Mouse (Mus musculus) T-helper 1 cell (primary cell): ENCODE measurements at regions not wholly inside any gene's neighbourhood (a gene's known extent, or its start where the extent isn't known, plus 50 kb on each side); places are given as distances from the start of the nearest gene placed in this dataset.
"Not testable (repeated sequence)": the region's sequence is repeated elsewhere in the genome, so short reads cannot be mapped to it uniquely, and the experiment has no call there.

Experiments
- in situ Hi-C: fragments of 300-600 bp; cut with MboI, MseI; formaldehyde crosslinking; loops from one replicate; pipeline ENCODE4 v1.15.1; 2025; ENCODE audit warnings: high pct_unique_total_duplicates

DNA sequence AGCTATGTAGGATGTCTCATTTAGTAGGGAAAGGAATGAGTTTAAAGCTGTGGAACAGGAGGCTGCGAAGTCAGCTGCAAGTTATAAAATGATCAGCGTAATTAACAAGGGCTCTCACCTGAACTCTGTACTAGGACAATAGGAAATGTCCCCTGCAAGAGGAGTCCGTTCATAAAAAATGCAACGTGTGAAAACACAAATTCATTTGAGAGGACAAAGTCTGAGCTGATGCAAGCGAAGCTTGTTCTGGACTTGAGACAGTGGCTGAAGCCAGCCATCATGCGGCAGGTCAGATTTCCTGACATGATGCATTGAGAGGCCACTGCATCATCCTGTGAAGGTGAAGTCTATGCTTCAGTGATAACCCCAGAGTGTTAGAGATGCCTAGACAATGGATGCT is 232.5 kb downstream of the Dad1 start:
- in situ Hi-C loops, result no loop called here

DNA sequence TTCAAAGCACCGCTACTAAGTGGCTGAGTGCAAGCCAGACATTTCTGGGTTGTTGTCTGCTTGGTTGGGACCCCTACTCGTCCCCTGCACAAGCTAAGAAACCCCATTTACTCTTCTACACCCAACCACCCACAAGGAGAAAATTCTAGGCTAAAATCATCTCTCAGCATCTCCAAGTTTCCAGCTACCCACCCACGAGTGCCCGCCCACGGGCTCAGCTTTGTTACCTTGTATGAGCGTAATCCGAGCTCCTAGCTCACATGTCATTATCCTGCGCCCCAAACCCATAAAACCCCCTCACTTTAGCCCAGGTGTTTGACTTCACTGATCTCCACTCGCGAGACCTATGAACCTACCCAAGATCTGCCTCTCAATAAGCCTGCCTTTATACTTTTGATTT is 239.3 kb downstream of the Dad1 start:
- in situ Hi-C loops, result no loop called here

- in situ Hi-C loops, result no loop called here
Observed at GRCm38 (mm10) chr14:54002083-54002482, 251.8 kb downstream of the Dad1 start.

GRCm38 (mm10) chr14:54000527-54000926 is 253.4 kb downstream of the Dad1 start:
- in situ Hi-C loops, result no loop called here

GRCm38 (mm10) chr14:53993427-53993826 is 260.5 kb downstream of the Dad1 start:
- in situ Hi-C loops, result no loop called here

DNA sequence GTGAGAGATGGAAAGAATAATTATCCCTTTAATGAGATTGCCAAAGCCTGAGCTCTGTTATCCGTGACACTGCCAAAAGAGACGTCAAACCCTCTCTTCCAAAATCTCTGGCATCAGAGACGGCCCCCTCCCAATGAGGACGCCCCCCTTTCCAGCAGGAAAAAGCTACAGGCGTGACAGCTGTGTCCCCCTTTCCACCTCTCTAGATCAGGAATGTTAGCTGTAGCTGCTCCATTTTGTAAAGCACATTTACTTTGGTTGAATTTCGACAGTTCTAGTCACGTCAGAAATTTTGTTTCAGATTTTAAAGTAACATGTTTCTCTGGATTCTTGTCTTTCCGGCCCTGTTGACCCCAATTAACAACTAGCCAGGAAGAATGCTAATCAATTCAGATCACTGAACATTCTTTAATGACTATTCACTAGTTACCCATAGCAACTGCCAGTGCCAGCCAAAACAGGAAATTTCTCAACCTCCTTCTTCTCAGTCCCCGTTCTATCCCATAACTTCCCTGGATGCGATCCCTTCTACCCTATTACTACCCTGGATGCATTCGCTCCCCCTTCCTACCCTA is 261.1 kb downstream of the Dad1 start:
- in situ Hi-C loops, result no loop called here

GRCm38 (mm10) chr14:53991390-53991789 is 262.5 kb downstream of the Dad1 start:
- in situ Hi-C loops, result no loop called here

DNA sequence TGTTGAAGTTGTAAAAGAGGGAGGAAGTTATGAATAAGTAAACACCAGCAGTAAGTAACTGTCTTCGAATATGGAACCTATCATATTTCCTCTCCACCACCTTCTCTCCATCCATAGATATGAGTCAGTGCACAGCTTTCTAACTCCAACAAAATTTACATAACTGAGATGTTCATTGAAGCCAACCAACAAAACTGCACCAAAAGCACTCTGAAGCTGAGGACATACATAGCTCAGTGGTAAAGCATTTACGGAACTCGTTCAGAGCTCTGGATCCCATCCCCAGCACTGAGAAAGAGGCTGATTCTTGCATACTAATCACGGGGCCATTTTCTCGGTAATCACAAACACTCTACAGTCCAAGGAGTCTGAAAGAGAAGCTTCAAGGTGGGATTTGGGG is 273.1 kb downstream of the Dad1 start:
- in situ Hi-C loops, result no loop called here

DNA sequence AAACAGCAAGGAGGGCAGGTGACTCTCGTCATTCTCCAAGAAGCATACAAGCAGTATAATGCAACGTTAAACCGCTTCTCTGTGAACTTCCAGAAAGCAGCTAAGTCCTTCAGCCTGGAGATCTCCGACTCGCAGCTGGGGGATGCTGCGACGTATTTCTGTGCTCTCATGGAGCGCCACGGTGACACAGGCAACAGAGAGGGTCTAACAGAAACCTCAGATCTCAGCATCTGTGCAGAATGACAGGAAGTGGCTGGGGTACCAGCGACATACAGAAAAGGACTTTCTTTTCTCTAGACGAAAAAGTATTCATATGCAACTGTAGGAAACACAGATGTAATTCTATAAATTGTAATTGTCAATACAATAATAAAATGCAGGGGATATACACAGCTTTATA is 292.5 kb downstream of the Dad1 start:
- in situ Hi-C loops, result loop anchor here (10.0 kb wide), 1 partner anchor 93 kb away; no protein-coding TSS in a partner anchor

- in situ Hi-C loops, result loop anchor here (10.0 kb wide), 1 partner anchor 94 kb away; no protein-coding TSS in a partner anchor
Observed at GRCm38 (mm10) chr14:53960779-53961178, 293.1 kb downstream of the Dad1 start.

DNA sequence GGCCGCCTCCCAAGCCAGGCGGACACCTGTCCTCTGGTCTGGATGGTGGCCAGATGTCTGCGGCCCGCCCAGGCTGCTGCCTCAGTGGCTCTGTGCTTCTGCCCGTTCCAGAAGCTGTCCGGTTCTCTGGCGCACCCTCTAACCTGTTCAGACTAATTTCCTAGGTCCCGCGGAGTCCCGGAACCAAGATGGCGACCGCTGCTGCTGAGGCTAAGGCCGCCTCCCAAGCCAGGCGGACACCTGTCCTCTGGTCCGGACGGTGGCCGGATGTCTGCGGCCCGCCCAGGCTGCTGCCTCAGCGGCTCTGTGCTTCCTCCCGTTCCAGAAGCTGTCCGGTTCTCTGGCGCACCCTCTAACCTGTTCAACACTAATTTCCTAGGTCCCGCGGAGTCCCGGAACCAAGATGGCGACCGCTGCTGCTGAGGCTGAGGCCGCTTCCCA is 318.1 kb downstream of the Dad1 start:
- in situ Hi-C loops, result not testable (repeated sequence)

DNA sequence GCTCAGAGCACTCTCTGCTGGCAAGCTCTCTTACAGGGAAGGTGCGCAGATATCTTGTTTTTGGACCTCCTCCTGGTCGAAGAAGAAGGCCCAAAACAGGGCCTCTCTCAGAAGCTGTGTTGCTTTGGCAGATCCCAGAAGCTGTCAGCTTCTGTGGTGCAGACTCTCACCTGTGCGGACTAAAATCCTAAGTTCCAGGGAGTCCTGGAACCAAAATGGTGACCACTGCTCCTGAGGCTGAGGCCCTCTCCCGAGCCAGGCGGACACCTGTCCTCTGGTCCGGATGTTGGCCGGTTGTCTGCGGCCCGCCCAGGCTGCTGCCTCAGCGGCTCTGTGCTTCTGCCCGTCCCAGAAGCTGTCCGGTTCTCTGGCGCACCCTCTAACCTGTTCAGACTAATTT is 318.6 kb downstream of the Dad1 start:
- in situ Hi-C loops, result not testable (repeated sequence)

DNA sequence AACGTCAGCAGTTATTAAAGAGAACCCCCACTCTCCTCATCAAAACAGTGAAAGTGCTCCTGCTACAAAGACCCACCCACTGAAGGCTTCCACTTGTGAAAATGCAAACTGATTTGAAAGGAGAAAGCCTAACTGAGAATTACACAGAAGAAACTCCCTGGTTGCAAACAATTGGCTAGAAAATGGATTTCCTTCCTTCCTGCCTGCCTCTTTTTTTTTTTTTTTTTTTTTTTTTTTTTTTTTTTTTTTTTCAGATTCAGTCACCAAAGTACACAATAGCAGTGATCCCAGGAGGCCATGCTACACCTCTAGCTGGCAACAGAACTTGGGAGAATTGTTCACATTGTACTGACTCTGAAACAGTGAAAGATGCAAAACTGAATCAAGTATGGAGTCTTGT is 343.0 kb downstream of the Dad1 start:
- in situ Hi-C loops, result no loop called here

GRCm38 (mm10) chr14:53904578-53904977 is 349.3 kb downstream of the Dad1 start:
- in situ Hi-C loops, result no loop called here

DNA sequence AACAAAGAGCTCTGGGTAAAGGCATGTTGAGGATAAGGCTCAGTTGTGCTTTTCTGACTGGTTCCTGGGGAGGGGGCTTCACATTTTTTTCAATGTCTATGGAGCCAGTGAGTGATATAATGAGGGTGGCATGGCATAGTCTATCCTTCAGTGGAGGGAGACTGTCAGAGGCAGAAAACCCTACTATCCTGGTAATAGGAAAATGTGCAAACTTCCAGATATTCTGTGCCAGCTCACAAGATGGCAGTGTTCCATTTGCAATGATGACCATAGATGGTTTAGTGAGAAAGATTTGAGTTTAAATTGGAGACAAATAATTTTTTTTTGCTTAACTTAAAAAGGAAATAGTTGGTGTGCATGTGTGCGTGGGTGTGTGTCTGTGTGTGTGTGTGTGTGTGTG is 352.8 kb downstream of the Dad1 start:
- in situ Hi-C loops, result no loop called here

- in situ Hi-C loops, result loop anchor here (10.0 kb wide), 1 partner anchor 73 kb away; no protein-coding TSS in a partner anchor
Observed at GRCm38 (mm10) chr14:53881304-53881703, 372.6 kb downstream of the Dad1 start.

DNA sequence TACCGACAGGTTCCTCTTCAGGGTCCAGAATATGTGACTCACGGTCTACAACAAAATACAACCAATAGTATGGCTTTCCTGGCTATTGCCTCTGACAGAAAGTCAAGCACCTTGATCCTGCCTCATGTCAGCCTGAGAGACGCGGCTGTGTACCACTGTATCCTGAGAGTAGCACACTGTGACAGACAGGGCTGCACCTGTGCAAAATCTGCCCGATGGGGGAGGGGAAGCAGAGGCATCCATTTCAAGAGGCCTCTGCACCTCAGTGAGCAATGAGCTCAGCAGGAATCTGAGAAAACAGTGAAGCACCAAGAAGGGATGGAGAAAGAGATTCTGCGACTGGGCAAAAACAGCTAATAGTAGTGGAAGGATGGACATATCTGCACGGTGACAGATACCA is 377.3 kb downstream of the Dad1 start:
- in situ Hi-C loops, result loop anchor here (5.0 kb wide), 1 partner anchor 281 kb away; no protein-coding TSS in a partner anchor

GRCm38 (mm10) chr14:53875736-53876135 is 378.2 kb downstream of the Dad1 start:
- in situ Hi-C loops, result loop anchor here (5.0 kb wide), 1 partner anchor 282 kb away; no protein-coding TSS in a partner anchor

- in situ Hi-C loops, result no loop called here
Observed at GRCm38 (mm10) chr14:53847049-53847448, 406.9 kb downstream of the Dad1 start.

GRCm38 (mm10) chr14:53845646-53846045 is 408.3 kb downstream of the Dad1 start:
- in situ Hi-C loops, result no loop called here

- in situ Hi-C loops, result no loop called here
Observed at GRCm38 (mm10) chr14:53832553-53832952, 421.4 kb downstream of the Dad1 start.

- in situ Hi-C loops, result no loop called here
Observed at GRCm38 (mm10) chr14:53831651-53832050, 422.3 kb downstream of the Dad1 start.

GRCm38 (mm10) chr14:53830717-53831116 is 423.2 kb downstream of the Dad1 start:
- in situ Hi-C loops, result no loop called here

GRCm38 (mm10) chr14:53826782-53827181 is 427.1 kb downstream of the Dad1 start:
- in situ Hi-C loops, result loop anchor here (10.0 kb wide), 1 partner anchor 128 kb away; no protein-coding TSS in a partner anchor
